Comparison of ENCODE assay signal across 10 mouse cellular contexts in genomic region chr6:120603454-120603853, GRCm38 (mm10).
DNase-seq lines count a peak whose midpoint lies in the region; ATAC-seq and TF ChIP-seq lines count a peak whose summit lies in the region.
"Had no signal": no experiment of that assay in that cellular context is flagged by ENCODE, and none has a peak within 500 bp of the region (broad histone marks: within the 10 kb centered on the region; RNA-seq: fewer than 3 reads in every experiment).

No protein-coding gene starts in this region.

- H3K4me2 ChIP-seq in heart, embryonic 11.5 days, result no peak overlapping the region
- peak overlapping the region; percentile 62 for H3K4me2 ChIP-seq in liver, embryonic 15.5 days
- H3K4me2 ChIP-seq in neural tube, embryonic 15.5 days, result no peak overlapping the region
- H3K4me2 ChIP-seq: embryonic facial prominence, embryonic 12.5 days; limb, embryonic 15.5 days had no signal

- no peak overlapping the region for H3K4me3 ChIP-seq in heart, embryonic 10.5 days
- no peak overlapping the region for H3K4me3 ChIP-seq in heart, embryonic 11.5 days (ENCODE audit: low read depth, low read length)
- H3K4me3 ChIP-seq in E14TG2a.4 (replicated peaks; ENCODE audit: low read length), result no peak overlapping the region
- no peak overlapping the region for H3K4me3 ChIP-seq in bone marrow, adult 2 months (replicated peaks; ENCODE audit: control insufficient read depth, low read depth, low read length)
- H3K4me3 ChIP-seq in liver, embryonic 15.5 days (replicated peaks), result peak overlapping the region; percentile 25; the same call in 1 of the 2 replicates
- H3K4me3 ChIP-seq in neural tube, embryonic 15.5 days (replicated peaks), result no peak overlapping the region
- H3K4me3 ChIP-seq: embryonic facial prominence, embryonic 12.5 days; limb, embryonic 15.5 days had no signal

- no peak overlapping the region for H3K9ac ChIP-seq in heart, embryonic 11.5 days (ENCODE audit: low read depth, low read length)
- H3K9ac ChIP-seq in liver, embryonic 15.5 days, result peak overlapping the region; percentile 64
- no peak overlapping the region for H3K9ac ChIP-seq in neural tube, embryonic 15.5 days (replicated peaks)
- H3K9ac ChIP-seq: embryonic facial prominence, embryonic 12.5 days; limb, embryonic 15.5 days had no signal

- H3K27ac ChIP-seq in heart, embryonic 10.5 days, result peak overlapping the region; percentile 68; the same call in 1 of the 2 replicates
- H3K27ac ChIP-seq in heart, embryonic 11.5 days (ENCODE audit: low read depth, low read length), result no peak overlapping the region
- H3K27ac ChIP-seq in bone marrow, adult 2 months (ENCODE audit: control insufficient read depth, insufficient read depth, low read depth, low read length, poor library complexity), result peak overlapping the region; percentile 92
- peak overlapping the region; percentile 100 for H3K27ac ChIP-seq in liver, embryonic 15.5 days (replicated peaks)
- H3K27ac ChIP-seq in neural tube, embryonic 15.5 days (replicated peaks), result no peak overlapping the region
- H3K27ac ChIP-seq: embryonic facial prominence, embryonic 12.5 days; limb, embryonic 15.5 days had no signal

- H3K36me3 ChIP-seq in heart, embryonic 10.5 days, result no peaks in the 10 kb centered on the region
- H3K36me3 ChIP-seq in heart, embryonic 11.5 days (ENCODE audit: control insufficient read depth, insufficient read depth, low read length), result no peaks in the 10 kb centered on the region
- H3K36me3 ChIP-seq in E14TG2a.4 (ENCODE audit: insufficient read depth, low read length), result no peaks in the 10 kb centered on the region
- no peaks in the 10 kb centered on the region for H3K36me3 ChIP-seq in liver, embryonic 15.5 days (replicated peaks)
- H3K36me3 ChIP-seq in neural tube, embryonic 15.5 days, result no peaks in the 10 kb centered on the region
- H3K36me3 ChIP-seq: embryonic facial prominence, embryonic 12.5 days; limb, embryonic 15.5 days had no signal

- 54% methylated on average over 2 of the region's 2 CpGs for WGBS in heart, embryonic 10.5 days
- WGBS in heart, embryonic 11.5 days (ENCODE audit: insufficient replicate concordance), result 58% methylated on average over 2 of the region's 2 CpGs
- whole genome bisulfite sequencing in bone marrow, adult 2 months, result 49% methylated on average over 2 of the region's 2 CpGs
- WGBS in liver, embryonic 15.5 days (ENCODE audit: insufficient replicate concordance), result 40% methylated on average over 2 of the region's 2 CpGs
- 48% methylated on average over 2 of the region's 2 CpGs for WGBS in neural tube, embryonic 15.5 days

- H3K4me1 ChIP-seq in heart, embryonic 10.5 days, result peaks cover 13% of the 10 kb centered on the region
- H3K4me1 ChIP-seq in heart, embryonic 11.5 days (ENCODE audit: control insufficient read depth, insufficient read depth, low read length), result peaks cover 7% of the 10 kb centered on the region; the same call in 1 of the 2 replicates
- H3K4me1 ChIP-seq in E14TG2a.4 (replicated peaks; ENCODE audit: low read depth, low read length), result peaks cover 17% of the 10 kb centered on the region
- H3K4me1 ChIP-seq in bone marrow, adult 2 months (ENCODE audit: control insufficient read depth, insufficient read depth, low read length), result no peaks in the 10 kb centered on the region
- H3K4me1 ChIP-seq in liver, embryonic 15.5 days (replicated peaks), result peaks cover 85% of the 10 kb centered on the region
- no peaks in the 10 kb centered on the region for H3K4me1 ChIP-seq in neural tube, embryonic 15.5 days
- H3K4me1 ChIP-seq: embryonic facial prominence, embryonic 12.5 days; limb, embryonic 15.5 days had no signal

- ATAC-seq in heart, embryonic 11.5 days (replicated peaks; ENCODE audit: insufficient number of reproducible peaks, low FRiP score, low TSS enrichment), result no peak
- peak; percentile 9; the same call in 1 of the 2 replicates for ATAC-seq in liver, embryonic 15.5 days (ENCODE audit: insufficient read depth)
- no peak for ATAC-seq in neural tube, embryonic 15.5 days (ENCODE audit: low FRiP score)

- TF ChIP-seq CTCF in E14TG2a.4 (conservative IDR thresholded peaks at IDR 0.05; ENCODE audit: low read length), result peak; percentile 68
- TF ChIP-seq CTCF in bone marrow, adult 2 months (IDR thresholded peaks at IDR 0.05; ENCODE audit: control insufficient read depth, insufficient read depth, low read length), result peak; percentile 67

- no peaks in the 10 kb centered on the region for H3K9me3 ChIP-seq in heart, embryonic 10.5 days
- H3K9me3 ChIP-seq in heart, embryonic 11.5 days (replicated peaks; ENCODE audit: control insufficient read depth, low read length), result no peaks in the 10 kb centered on the region
- H3K9me3 ChIP-seq in E14TG2a.4 (ENCODE audit: low read length), result no peaks in the 10 kb centered on the region
- H3K9me3 ChIP-seq in liver, embryonic 15.5 days (replicated peaks), result no peaks in the 10 kb centered on the region
- no peaks in the 10 kb centered on the region for H3K9me3 ChIP-seq in neural tube, embryonic 15.5 days (replicated peaks)
- H3K9me3 ChIP-seq: embryonic facial prominence, embryonic 12.5 days; limb, embryonic 15.5 days had no signal

- TF ChIP-seq POLR2A in bone marrow, adult 2 months (IDR thresholded peaks at IDR 0.05; ENCODE audit: borderline replicate concordance, control insufficient read depth, low read depth, low read length), result no peak

- no peaks in the 10 kb centered on the region for H3K27me3 ChIP-seq in heart, embryonic 10.5 days (ENCODE audit: insufficient read depth, poor library complexity, severe bottlenecking)
- H3K27me3 ChIP-seq in heart, embryonic 11.5 days (ENCODE audit: control insufficient read depth, insufficient read depth, low read length), result no peaks in the 10 kb centered on the region
- H3K27me3 ChIP-seq in E14TG2a.4 (ENCODE audit: insufficient read depth, low read length), result peaks cover 3% of the 10 kb centered on the region; the same call in 1 of the 2 replicates
- H3K27me3 ChIP-seq in liver, embryonic 15.5 days, result no peaks in the 10 kb centered on the region
- no peaks in the 10 kb centered on the region for H3K27me3 ChIP-seq in neural tube, embryonic 15.5 days (replicated peaks)
- H3K27me3 ChIP-seq: embryonic facial prominence, embryonic 12.5 days; limb, embryonic 15.5 days had no signal

- DNase-seq in heart, embryonic 10.5 days (ENCODE audit: low spot score), result no peak
- DNase-seq in thymus, postnatal 0 days (ENCODE audit: low spot score), result peak; percentile 44
- no peak for DNase-seq in layer of hippocampus, postnatal 36 days

Comparison
In these comparisons a context has a peak if more than half of its experiments do, and no peak if none do; other contexts are left out.
1. H3K27ac ChIP-seq: peak in heart, embryonic 10.5 days (single experiment), bone marrow, adult 2 months (single experiment) and liver, embryonic 15.5 days (single experiment); none in heart, embryonic 11.5 days (single experiment) and neural tube, embryonic 15.5 days (single experiment).